Mouse (Mus musculus) intestine, postnatal 0 days (tissue): ENCODE data around the gene Cenpa. TPM values are rescaled to one million over a fixed set of nuclear protein-coding genes. Genes with fewer than 3 reads are reported as not detected.

Experiments
- ATAC-seq: fragments of 200-750 bp; cut with Nextera tagmentation; 2 replicates; pipeline ENCODE4 v1.8.0; 2017; ENCODE audit warnings: mild to moderate bottlenecking, moderate TSS enrichment, moderate library complexity
- H3K27ac ChIP-seq: fragments of 300-500 bp; sonication (generic); 2 replicates; pipeline ENCODE4 v1.5.1; 2014; ENCODE audit warnings: mild to moderate bottlenecking, low read depth, low read length, moderate library complexity
- H3K27me3 ChIP-seq: fragments of 300-500 bp; sonication (generic); replicated peaks from 2 replicates; pipeline ENCODE4 v1.6.1; 2014; ENCODE audit warnings: low read length, mixed read lengths; ENCODE audit not compliant: control insufficient read depth, insufficient read depth
- H3K36me3 ChIP-seq: fragments of 300-500 bp; sonication (generic); 2 replicates; pipeline ENCODE4 v1.6.1; 2014; ENCODE audit warnings: mild to moderate bottlenecking, moderate library complexity; ENCODE audit not compliant: control insufficient read depth, insufficient read depth
- H3K4me1 ChIP-seq: fragments of 300-500 bp; sonication (generic); replicated peaks from 2 replicates; pipeline ENCODE4 v1.6.1; 2014; ENCODE audit warnings: antibody characterized with exemption, low read length, mixed read lengths; ENCODE audit not compliant: control insufficient read depth, insufficient read depth
- H3K4me2 ChIP-seq: fragments of 300-500 bp; sonication (generic); replicated peaks from 2 replicates; pipeline ENCODE4 v1.6.1; 2014; ENCODE audit warnings: low read depth, mild to moderate bottlenecking, moderate library complexity
- H3K4me3 ChIP-seq: fragments of 300-500 bp; sonication (generic); 2 replicates; pipeline ENCODE4 v1.5.1; 2014; ENCODE audit warnings: low read depth, low read length
- H3K9ac ChIP-seq: fragments of 300-500 bp; sonication (generic); 2 replicates; pipeline ENCODE4 v1.6.1; 2014; ENCODE audit warnings: mild to moderate bottlenecking, low read depth, low read length
- H3K9me3 ChIP-seq: fragments of 300-500 bp; sonication (generic); 2 replicates; pipeline ENCODE4 v1.6.1; 2016; ENCODE audit warnings: mixed run types; ENCODE audit not compliant: control insufficient read depth
- CTCF ChIP-seq: sonication (generic); IDR thresholded peaks from 2 replicates; pipeline ENCODE4 v1.5.1; 2016; ENCODE audit warnings: low read depth, mild to moderate bottlenecking, control low read depth, antibody characterized with exemption, moderate library complexity
- WGBS: fragments of 180-500 bp; shearing (Covaris S2); extraction: QIAGEN DNeasy Blood & Tissue Kit; methylation state at CpG from one replicate; pipeline ENCODE4 v1.1.7; 2014; 5-methylcytosine and 5-hydroxymethylcytosine counted together
- microRNA-seq: library from miRNA; unstranded; fragments of <30 nt; microRNA quantifications from one replicate; pipeline ENCODE4, GENCODE M21; 2016
- polyA plus RNA-seq: library from polyadenylated mRNA; unstranded; fragments of >200 nt; fragmentation: Nextera tagmentation; extraction: Ambion mirVana; gene quantifications from 2 replicates; pipeline ENCODE4 v1.2.1, GENCODE M21; 2015

Cenpa gene
- polyA plus RNA-seq, 1 experiment from 2014 or later, result 79.2 TPM

DNA sequence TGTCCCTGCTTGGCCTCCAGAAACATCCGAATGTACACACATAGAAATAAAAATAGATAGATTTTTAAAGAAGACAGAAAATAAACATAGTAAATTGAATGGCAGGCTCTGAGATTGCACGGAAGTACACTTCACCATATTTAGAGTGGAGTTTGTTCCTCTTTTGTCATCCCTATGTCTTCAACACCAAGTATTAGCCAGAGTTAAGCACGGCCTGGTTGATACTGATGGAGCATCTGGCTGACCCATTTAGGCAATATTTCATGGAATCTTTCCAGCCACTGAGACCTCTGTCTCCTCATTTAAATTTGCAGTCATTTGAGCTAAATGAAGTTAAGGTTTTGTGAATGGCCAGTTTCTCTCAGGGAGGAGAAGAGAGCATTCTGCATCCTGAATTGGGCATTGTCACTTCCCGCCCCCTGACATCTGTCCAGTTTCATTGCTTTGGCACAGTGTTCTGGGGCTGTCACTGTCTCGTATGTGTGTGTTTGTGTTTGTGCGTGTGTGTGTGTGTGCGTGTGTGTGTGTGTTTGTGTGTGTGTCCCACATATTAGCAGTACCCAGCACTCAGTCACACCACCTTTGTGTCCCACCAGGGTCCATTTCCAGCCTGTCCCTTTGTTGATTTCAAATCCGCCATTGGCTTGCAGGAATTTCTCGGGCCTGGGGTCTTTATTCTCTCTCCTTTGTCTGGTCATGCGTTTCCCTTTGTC lies 51.6 kb downstream of the Cenpa start:
- H3K9me3 ChIP-seq, result no peaks in the 10 kb centered on the region
- H3K36me3 ChIP-seq, result no peaks in the 10 kb centered on the region
- no peak for TF ChIP-seq CTCF
- no peak for ATAC-seq
- peaks cover 22% of the 10 kb centered on the region for H3K27me3 ChIP-seq
- H3K4me1 ChIP-seq, result 0 out of 2 replicates have a peak, but pooled peaks cover 3% of the 10 kb centered on the region
- no peak overlapping the region for H3K4me2 ChIP-seq
- H3K4me3 ChIP-seq, result no peak overlapping the region
- H3K9ac ChIP-seq, result no peak overlapping the region
- 78% methylated on average over 10 of the region's 10 CpGs for WGBS
- no peak overlapping the region for H3K27ac ChIP-seq

DNA sequence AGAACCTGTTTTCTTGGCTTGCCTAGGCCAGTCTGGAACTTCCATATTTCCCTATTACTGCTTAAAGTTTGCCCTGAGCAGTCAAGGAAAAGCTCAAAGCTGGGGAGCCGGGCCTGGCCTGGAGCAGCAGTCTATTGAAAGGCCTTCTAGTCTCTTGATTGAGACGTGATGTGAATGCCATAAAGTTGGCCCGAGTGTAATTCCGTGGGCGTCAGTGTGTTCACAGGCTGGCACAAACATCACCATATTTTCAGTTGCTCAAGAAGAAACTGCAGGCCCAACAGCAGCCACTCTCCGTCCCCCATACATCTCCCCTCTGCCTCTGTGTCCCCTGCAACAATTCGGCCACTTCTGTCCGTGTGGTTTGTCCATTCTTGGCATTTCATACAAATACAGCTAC lies 55.4 kb downstream of the Cenpa start:
- no peak overlapping the region for H3K4me2 ChIP-seq
- no peaks in the 10 kb centered on the region for H3K9me3 ChIP-seq
- H3K9ac ChIP-seq, result no peak overlapping the region
- H3K27me3 ChIP-seq, result no peaks in the 10 kb centered on the region
- no peak for TF ChIP-seq CTCF
- no peaks in the 10 kb centered on the region for H3K36me3 ChIP-seq
- ATAC-seq, result no peak
- H3K27ac ChIP-seq, result no peak overlapping the region
- no peak overlapping the region for H3K4me3 ChIP-seq
- no peaks in the 10 kb centered on the region for H3K4me1 ChIP-seq
- WGBS, result 90% methylated on average over 8 of the region's 8 CpGs

Small RNAs within 50 kb of the gene (microRNA-seq; reads per million reads assigned to microRNA genes)
- not detected for gene Mir5625

Other genes with a start within 250 kb of the Cenpa start
- 0.05 and 0.09 TPM in 2 replicates for gene Otof, start 204.8 kb upstream of the Cenpa start, polyA plus RNA-seq
- gene 1700001C02Rik, start 200.7 kb upstream of the Cenpa start, polyA plus RNA-seq, result not detected in 2 replicates
- not detected in 2 replicates for gene Cib4, start 120.9 kb upstream of the Cenpa start, polyA plus RNA-seq
- gene Kcnk3, start 78.6 kb upstream of the Cenpa start, polyA plus RNA-seq, result 7.3 and 8.1 TPM in 2 replicates
- gene Slc35f6, start 18.8 kb upstream of the Cenpa start, polyA plus RNA-seq, result 71.6 and 79.4 TPM in 2 replicates
- gene Dpysl5, start 44.8 kb downstream of the Cenpa start, polyA plus RNA-seq, result 2.7 and 3.0 TPM in 2 replicates
- gene Mapre3, start 147.9 kb downstream of the Cenpa start, polyA plus RNA-seq, result 25.3 and 25.5 TPM in 2 replicates
- 46.1 and 47.6 TPM in 2 replicates for gene Tmem214, start 201.2 kb downstream of the Cenpa start, polyA plus RNA-seq
- 5.5 and 6.5 TPM in 2 replicates for gene Agbl5, start 221.9 kb downstream of the Cenpa start, polyA plus RNA-seq
- gene Ost4, start 241.0 kb downstream of the Cenpa start, polyA plus RNA-seq, result 458 and 495 TPM in 2 replicates
- gene Emilin1, start 246.6 kb downstream of the Cenpa start, polyA plus RNA-seq, result 63.2 and 63.7 TPM in 2 replicates